Mouse (Mus musculus) left cerebral cortex, adult 11 months (tissue): ENCODE results near the gene Ankrd27.

ENCODE experiments used
- DNase-seq: peaks from one replicate; pipeline ENCODE4 v3.0.0; 2022; ENCODE audit warnings: low spot score

Gene Ankrd27

DNA sequence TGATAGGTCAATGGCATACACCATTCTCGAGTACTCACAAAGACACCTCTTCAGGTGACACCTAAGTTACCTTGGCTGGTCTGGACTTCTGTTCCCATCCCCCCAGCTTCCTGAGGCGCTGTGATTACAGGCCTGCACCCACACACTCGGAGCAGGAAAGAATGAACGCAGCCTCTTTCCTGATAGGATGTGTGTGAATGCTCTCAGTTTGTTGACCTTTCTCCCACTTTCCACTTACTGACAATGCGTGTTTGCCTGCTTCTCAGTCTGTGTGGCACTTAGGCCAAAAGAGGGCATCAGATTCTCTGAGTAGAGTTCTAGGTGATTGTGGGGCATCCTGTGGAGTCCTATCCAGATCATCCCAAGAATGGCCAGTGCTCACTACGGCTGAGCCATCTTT lies 54.0 kb downstream of the Ankrd27 start:
- no peak for DNase-seq

- DNase-seq: no peak
Measured at GRCm38 (mm10) chr7:35646317-35647081, 60.5 kb downstream of the Ankrd27 start.

DNA sequence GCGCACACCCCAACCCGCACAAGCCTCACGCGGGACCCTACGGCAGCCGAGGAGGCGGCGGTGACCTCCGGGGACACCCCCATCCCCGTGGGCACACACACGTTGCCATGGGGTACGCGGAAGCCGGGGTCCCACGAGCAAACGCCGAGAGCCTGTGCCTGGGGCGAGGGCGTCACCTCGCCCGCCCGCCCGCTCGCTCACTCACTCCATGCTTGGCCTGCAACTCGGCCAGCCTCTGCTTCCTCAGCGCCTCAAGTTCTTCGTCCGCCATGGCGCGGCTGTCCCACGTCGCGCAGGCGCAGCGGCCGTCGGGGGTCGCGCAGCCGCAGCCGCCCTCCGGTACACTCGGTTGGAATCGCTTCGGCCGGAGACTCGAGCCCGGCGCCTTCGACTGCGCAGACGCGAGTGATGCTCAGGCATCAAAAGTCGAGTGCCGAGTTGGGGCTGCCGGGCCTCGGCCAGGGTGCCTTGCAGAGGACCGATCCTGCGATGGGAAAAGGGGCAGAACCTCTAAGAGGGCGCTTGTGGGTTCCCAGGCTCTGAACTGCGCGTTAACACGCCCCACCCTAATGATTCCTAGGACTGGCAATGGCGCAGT lies 61.2 kb downstream of the Ankrd27 start, which contains the start of gene Pdcd5:
Gene Pdcd5 (minus strand): TSS at position 421 of the 598 bp plus-strand sequence.
- DNase-seq: peak; percentile 94

GRCm38 (mm10) chr7:35648239-35649069 lies 62.4 kb downstream of the Ankrd27 start:
- DNase-seq: no peak

DNA sequence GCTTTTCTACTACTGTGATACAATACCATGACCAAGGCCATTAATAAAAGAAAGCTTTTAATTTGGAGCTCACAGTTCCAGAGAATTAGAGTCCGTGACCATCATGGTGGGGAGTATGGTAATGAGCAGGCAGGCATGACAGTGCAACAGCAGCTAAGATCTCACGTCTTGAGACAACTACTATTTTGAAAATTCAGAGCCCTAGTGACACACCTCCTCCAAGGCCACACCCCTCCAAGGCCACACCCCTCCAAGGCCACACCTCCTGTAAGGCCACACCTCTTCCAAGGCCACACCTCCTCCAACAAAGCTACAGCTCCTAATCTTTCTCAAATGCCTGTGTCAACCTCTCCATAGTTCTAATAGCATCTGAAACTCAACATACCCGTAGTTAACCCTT lies 63.0 kb downstream of the Ankrd27 start:
- peak; percentile 11 for DNase-seq

GRCm38 (mm10) chr7:35650716-35651410 lies 64.8 kb downstream of the Ankrd27 start:
- DNase-seq: peak; percentile 15

DNA sequence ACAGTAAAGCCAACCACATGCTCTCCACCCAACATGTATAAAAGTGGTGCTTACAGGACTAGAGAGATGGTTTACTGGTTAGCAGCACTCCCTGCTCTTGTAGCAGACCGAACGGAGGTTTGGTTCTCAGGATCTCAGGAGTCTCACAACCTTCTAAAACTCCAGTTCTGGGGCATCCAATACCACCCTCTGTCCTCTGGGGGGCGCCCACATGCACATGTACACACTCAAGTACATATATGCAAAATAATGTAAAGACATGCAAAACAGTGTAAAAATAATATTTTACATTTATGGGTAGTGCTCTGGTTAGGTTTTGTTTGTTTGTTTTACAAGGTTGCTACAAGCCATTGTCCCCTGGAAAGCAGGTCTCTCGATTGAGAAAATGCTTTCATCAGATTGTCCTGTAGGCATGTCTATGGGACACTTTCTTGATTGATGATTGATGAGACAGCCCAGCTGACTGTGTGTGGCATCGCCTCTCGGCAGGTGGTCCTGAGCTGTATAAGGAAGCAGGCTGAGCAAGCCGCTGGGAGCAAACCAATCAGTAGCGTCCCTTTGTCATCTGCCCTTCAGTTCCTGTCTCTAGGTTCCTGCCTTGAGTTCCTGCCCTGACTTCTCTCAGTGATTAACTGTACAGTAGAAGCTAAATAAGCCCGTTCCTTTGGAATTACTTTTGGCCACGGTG lies 65.7 kb downstream of the Ankrd27 start:
- DNase-seq: no peak

DNA sequence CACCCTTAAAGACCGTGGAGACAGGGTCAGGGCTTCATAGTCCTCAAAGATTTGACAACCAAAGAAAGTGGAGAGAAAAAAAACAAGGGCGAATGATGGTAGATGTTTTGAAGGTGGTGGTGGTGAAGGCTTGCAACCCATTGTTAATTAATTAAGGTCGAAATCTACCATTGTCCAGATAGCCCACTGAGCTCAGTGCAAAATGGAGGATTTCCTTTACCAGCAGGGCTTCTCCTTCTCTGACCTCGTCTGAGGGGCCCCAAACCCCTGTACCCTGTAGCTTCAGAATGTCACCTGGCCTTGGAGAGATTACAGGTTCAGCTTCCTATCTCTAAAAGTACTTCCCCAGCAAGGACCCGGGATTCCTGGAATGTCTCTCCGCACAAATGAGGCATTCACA lies 71.8 kb downstream of the Ankrd27 start:
- DNase-seq: no peak

DNA sequence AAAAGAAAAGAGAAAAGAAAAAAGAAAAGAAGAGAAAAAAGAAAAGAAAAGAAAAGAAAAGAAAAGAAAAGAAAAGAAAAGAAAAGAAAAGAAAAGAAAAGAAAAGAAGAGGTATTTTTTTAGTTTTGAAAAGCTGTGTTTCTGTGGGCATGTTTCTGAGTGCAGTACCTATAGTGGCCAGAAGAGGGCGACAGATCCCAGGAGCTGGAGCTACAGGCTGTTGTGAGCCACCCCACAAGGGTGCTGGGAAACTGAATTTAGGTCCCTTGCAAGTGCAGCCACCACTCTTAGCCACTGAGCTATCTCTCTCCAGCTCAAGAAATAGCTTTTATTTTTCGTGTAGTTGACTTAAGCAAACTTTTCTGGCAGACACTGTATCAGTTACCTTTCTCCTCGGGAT lies 73.1 kb downstream of the Ankrd27 start:
- DNase-seq: no peak

- DNase-seq: no peak
Measured at GRCm38 (mm10) chr7:35663790-35664376, 77.8 kb downstream of the Ankrd27 start.

GRCm38 (mm10) chr7:35668066-35669041 lies 82.3 kb downstream of the Ankrd27 start:
- DNase-seq: no peak

DNA sequence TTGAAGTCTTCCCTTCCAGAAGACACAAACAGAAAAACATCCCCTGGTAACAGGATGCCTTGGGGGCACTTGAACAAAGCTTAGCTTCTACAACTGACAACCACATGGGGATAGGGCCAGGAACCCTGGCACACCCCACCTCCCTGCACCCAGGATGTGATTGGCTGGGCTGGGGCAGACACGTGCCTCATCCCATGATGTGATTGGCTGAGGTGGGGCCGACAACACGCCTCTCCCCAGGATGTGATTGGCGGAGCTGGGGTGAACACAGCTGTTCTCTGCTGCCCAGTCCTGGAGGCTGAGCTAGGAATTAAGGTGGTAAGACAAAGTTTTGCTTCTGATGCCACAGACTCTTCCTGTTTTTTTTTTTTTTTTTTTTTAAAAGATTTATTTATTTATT lies 92.9 kb downstream of the Ankrd27 start:
- no peak for DNase-seq

DNA sequence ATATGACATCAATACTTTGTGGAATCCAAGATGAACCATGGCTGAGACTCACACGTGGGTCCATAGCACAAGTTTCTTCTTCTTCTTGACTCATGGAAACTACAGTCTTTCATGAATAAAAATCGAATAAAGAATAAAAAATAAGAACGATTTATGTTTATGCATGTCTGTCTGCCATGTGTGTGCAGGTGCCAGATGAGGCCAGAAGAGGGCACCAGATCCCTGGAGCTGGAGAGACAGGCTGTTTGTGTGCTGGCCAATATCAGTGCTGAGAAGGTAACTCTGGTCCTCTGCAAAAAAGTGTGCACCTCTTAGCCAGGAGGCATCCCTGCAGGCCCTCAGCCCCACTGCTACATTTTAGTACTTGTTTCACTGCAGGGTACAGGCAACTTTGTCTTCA lies 95.5 kb downstream of the Ankrd27 start:
- DNase-seq: no peak

DNA sequence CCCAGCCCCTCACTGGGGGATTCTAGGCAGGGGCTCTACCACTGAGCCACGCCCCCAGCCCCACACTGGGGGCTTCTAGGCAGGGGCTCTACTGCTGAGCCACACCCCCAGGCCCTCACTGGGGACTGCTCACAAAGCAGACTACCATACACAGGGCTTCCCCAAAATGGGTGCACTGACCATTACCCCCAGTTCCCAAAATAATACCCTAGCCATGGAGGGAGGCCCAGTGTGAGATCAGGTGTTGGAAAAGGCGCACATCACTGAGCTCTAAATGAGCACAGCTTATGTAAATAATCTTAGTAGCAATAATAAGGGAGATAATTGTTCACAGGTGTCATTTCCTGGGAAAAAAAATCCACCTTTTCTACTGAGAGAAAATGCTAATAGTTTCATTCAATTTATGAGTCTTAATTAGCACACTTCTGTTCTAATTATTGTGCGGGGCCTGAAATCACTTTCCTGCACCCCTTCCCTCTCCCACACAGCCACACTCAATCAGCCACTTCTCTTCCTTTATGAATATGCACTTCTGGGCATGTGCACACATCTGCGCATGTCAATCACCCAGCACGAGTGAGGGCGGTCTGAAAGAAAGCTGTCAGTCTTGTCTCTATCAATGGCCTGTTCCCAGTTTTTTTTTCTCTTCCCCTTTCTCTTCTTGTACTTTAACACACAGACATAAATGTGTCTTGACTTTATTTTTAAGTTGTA lies 97.5 kb downstream of the Ankrd27 start:
- DNase-seq: no peak

DNA sequence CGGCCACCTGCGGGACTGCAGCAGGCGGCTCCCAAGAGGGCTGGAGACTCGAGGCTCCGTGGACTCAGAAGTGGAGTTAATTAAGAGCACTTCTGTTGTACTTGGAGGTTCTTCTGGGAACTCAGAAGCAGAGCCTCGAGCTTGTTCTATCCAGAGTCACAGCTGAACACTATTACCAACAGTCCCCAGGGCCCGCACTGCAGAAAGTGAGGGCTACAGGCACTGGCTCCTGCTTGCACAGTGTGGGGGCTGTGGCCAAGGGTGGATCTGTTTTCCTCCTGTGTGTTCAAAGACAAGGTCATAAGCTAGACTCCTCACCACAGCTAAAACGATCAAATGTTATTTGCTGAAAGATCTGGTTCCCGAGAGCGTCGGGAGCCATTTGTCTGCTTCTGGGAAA lies 100.2 kb downstream of the Ankrd27 start:
- DNase-seq: no peak

- DNase-seq: no peak
Measured at GRCm38 (mm10) chr7:35686756-35687155, 100.7 kb downstream of the Ankrd27 start.

DNA sequence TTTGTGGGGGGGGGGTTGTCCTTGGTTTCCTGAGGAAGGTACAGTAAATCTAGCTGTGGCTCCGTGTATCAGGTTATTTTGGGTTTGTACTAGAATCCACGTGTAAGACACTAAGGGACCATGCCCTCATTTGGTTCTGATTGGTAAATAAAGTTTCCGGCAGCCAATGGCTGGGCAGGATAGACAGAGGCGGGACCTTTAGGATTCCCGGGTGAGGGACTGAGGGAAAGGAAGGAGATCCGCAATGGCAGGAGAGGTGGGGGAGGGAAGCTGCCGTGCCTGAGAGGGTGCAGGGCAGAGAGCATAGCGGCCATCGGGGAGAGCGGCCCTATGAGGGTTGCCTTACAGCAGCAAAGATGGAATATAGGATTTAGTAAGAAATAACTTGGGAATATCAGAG lies 101.2 kb downstream of the Ankrd27 start:
- DNase-seq: no peak

GRCm38 (mm10) chr7:35688276-35688675 lies 102.2 kb downstream of the Ankrd27 start:
- DNase-seq: no peak
